Mouse (Mus musculus): ENCODE measurements around the gene Amdhd2.

The Amdhd2 gene

GRCm38 (mm10) chr17:24163176-24163962, at the start of gene Amdhd2:
Amdhd2 (minus strand) TSS chr17:24163766.
- DNase-seq = peak; percentile 99

- no peak for DNase-seq
Observed at GRCm38 (mm10) chr17:24213186-24213585, 49.6 kb upstream of the Amdhd2 start.

- DNase-seq = no peak
Observed at GRCm38 (mm10) chr17:24212441-24213018, 49.0 kb upstream of the Amdhd2 start.

DNA sequence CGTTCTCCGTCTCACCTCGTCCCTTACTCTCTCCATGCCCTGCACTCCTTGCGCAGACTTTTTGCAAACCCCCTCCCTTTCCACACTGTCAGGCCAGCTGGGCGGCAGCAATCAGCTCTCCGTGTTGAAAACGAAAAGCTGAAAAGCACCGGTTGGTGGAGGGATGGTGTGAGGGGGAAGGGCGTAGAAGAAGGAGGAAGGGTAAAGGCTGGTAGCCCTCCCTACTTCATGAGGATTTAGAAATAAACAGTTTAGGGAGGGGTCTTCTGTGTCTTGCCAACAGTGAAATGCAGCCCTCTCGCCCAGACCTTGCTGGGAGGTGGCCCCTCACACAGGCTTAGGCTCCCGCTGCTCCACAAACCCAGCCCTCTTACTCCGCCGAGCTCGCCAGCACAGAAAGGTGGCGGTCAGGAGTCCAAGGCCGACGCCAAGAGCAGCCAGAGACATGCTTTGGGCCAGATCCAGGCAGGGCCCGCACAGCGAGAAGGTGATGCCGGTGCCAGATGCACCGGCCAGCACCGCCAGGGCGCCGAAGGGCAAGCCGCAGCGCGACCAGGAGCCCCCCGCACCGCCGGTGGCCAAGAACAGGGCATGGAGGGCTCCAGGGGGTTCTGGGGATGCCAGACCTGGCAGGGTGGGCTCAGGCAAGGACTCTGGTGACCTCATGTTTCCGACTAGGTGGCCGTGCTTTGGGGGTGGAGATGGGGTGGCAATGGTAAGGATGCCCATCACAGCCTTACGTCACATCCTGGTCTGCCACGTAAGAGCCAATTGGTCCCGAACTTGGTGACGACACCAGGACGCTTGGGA, 48.3 kb upstream of the Amdhd2 start:
- peak; percentile 60 to 79 for DNase-seq

GRCm38 (mm10) chr17:24210591-24210990, 47.0 kb upstream of the Amdhd2 start:
- DNase-seq = no peak

DNA sequence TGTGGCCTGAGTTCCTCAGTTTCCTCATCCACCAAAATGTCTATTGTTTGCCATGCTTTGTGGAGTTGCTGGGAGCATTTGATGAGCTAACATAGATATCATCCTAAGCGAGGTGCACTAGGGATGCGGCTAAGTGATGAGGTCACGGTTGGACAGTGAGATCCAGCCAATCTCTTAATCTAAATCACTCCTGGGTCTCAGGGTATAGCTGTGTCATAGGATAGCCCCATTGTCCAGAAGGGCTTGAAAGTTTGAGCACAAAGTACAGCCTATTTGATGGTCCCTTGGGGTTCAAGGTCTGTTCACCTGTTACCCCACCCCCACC, 46.3 kb upstream of the Amdhd2 start:
- DNase-seq = no peak

- DNase-seq = peak in 1 of 2 experiments; percentile 60
Observed at GRCm38 (mm10) chr17:24209043-24209915, 45.7 kb upstream of the Amdhd2 start, which contains the start of gene Ntn3. Ntn3 (minus strand) TSS chr17:24209531.

DNA sequence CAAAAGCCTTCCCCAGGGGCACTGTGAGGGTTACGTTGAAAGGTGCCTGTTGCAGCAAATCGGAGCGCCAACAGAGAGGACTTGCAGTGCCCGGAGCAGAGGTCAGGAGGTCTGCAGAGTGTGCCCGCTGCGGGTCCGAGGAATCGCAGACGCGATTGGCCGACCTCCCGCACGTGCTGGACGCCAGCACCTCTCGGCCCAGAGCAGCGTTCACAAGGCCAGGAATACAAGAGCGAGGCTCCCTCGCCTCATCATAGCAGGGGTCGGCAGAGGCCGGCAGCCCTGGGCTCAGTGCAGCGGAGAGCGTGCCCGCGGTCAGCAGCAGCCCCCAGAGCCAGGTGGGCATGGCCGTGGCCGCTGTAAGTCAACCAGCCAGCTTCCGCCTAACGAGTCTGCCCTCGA, 45.1 kb upstream of the Amdhd2 start:
- peak; percentile 23 to 60 for DNase-seq

GRCm38 (mm10) chr17:24207768-24208640, 44.4 kb upstream of the Amdhd2 start:
- DNase-seq = no peak

- DNase-seq = peak; percentile 58 to 61
Observed at GRCm38 (mm10) chr17:24206451-24207351, 43.1 kb upstream of the Amdhd2 start.

DNA sequence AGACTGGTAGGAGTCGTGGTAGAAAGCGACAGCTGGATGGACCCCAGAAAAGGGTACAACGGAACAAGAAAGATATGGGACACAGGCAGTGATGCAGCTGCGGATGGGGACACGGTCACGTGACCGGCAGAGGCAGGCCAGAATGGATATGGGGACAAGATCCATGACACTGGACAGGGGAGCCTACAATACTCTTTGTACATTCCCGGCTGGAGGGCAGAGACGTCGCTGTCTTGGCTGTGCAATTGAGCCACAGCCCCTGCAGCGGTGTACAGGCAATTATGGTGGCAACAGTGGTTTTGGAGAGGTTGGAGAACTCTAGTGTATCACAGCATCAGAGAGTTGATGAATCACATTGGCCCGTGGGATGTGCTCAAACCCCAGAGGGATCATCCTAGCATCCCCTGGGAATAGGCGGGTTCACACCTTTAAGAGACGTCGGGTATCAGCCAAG, 42.4 kb upstream of the Amdhd2 start:
- peak; percentile 72 for DNase-seq

DNA sequence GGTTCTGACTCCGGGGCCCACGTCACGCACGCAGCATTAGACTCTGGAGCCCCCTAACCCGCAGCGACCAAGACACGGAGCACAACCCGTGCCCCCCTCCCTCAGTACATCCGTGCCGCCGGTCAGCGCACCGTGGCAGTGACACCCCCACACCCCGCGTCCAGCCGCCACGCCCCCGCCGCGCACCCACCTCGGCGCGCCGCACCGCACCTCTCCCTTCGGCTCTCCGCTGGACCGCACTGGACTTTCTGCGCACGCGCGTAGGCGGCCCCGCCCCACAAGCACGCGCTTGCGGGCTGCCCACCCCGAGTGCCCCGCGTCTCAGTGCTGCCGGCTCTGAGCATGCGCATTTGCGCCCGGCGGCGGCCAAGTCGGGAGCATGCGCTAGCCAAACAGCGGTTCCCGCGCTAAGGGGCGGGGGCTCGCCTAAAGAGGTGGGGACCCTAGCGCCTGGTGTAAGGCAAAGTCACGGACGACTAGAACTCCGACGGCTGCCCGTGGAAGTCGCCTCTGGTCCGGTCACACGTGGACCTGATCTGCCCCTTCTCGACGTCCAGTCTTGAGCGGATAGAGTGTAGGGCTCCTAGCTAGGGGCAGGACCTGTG, 41.8 kb upstream of the Amdhd2 start, which contains the start of gene Tbc1d24:
Tbc1d24 (minus strand) TSS at position 279 of the 605 bp plus-strand sequence.
- DNase-seq = peak; percentile 91 to 95

DNA sequence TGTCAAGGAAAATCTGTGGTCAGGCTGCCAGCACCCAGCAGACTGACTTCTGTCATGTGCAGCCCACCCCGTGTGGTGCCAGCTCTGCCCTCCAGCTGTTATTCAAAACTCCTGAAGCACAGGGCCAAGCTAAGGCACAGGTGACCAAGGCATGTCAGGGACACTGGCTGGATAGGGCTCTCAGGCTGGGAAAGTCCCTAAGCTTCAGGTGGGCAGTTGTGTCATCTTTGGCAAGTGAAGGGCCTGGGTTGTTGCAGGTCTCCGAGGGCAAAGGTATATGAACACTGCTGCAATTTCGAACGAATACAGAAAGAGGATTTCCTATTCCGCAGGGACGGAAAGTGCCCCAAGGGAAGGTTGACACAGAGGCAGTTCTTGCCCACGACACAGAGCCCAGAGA, 41.3 kb upstream of the Amdhd2 start:
- no peak for DNase-seq

DNA sequence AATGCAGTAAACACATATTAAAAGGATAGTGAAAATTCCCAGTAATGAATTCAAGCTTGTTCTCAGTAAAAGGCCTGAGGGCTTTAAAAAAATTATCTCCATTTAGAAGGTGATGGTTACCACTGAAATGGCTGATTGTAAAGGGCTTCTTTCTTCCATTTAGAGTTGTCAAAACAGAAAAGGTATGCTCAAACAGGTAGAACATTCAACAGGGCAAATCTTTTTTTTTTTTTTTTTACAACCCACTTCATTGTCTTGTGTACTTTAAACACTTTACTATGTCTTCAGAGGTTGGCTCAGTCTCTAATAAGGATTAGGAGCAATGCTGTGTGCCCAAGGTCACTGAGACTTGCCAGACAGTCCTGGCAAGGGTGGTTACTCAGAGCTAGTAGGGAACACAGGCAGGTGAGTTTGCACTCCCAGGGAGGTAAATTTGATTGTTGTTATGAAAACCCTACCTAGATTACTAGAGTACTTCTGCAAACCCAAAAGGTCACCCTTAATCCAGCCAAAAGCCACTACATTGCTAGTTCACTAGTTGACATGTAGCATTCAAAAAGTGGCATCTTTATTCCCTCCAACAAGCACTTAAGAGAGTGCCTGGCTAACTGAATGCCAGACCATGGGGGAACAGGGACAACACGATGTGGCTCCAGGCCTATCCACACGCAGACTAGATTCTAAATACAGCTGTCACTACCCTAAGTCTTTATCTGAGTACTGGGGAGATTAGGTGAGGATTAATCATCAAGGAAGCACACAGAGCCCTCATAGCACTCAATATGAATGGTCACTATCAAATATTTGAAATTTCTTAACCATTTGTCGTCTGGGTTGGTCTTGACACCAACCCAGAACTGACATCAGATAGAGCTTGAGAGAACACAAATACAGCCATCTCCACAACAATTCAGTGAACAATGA, 40.3 kb upstream of the Amdhd2 start:
- no peak for DNase-seq

- no peak for DNase-seq
Observed at GRCm38 (mm10) chr17:24203068-24203467, 39.5 kb upstream of the Amdhd2 start.

GRCm38 (mm10) chr17:24201092-24201491, 37.5 kb upstream of the Amdhd2 start:
- DNase-seq = no peak

DNA sequence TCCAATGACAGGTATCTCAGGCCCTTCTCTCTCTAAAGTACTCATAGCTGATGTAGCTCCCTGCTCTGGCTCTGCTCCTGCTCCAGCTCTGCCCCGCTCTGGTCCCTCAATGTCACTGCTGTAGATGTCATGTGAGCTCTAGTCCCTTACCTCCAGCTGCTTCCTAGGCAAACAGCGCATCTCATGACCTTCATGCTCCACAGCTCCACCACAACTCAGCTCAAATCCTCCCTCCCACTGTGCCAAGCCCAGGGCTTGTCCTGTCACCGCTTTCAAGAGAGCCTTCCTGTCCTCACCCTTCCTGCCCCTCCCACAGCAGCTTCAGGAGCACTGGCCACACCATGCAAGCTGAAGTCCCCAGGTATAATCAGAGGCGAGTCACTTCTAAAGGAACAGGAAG, 36.2 kb upstream of the Amdhd2 start:
- DNase-seq = peak in 1 of 2 experiments; percentile 59

DNA sequence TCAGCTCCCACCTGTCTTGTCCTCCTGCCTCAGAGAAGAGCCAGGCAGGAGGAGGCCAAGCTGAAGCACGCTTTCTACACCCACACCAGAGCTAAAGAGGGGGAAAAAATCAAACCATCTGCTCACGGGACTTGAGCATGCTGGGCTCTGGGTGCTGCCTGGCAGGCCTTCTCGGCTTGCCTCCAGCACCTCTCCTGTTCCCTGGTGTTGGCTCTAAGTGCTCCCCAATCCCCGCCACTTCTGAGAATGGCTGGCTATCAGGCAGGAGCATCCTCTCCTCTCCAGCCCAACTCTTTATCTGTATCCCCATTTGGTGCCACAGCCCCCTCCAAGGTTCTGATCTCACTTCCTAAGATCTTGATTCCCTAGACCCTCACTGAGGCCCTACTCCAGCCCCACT, 35.7 kb upstream of the Amdhd2 start:
- DNase-seq = no peak

Measured in kidney, postnatal 25 days (tissue).